Mouse (Mus musculus) right cerebral cortex, adult 18-20 months (tissue): ENCODE results near the gene Tarsl2.

ENCODE experiments used
- DNase-seq: peaks from one replicate; pipeline ENCODE4 v3.0.0; 2022; ENCODE audit warnings: mixed read lengths

Tarsl2 gene

DNA sequence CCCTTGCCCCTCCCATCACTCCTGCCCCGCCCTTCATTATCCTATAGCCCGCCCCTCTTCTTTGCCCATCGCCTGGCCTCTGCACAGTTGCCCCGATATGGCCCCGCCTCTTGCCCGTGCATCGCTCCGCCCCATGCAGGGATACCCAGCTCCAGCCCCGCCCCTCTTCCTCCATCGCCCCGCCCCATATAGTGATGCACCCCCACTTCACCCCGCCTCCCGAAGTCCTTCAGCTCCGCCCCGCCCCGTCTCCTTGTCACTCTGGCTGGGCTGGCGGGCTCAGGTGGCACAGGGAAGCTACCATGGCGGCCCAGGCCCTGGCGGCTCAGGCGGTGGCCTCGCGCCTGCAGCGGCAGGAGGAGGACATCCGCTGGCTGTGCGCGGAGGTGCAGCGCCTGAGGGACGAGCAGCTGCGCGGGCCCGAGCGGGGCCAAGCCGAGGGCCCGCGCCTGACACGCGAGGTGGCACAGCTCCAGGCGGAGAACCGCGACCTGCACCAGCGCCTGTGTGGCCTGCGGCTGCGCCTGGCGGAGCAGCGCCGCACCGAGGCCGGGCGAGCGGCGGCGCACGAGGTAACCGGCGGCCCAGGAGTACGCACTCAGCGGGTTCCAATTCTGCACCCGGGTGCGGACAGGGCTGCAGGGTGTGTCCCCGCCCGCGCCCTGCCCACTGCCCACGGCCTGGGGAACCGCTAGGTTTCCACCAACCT is at the start of gene Tarsl2:
Tarsl2 (plus strand) TSS at position 256 of the 709 bp plus-strand sequence.
- DNase-seq, result peak; percentile 98

DNA sequence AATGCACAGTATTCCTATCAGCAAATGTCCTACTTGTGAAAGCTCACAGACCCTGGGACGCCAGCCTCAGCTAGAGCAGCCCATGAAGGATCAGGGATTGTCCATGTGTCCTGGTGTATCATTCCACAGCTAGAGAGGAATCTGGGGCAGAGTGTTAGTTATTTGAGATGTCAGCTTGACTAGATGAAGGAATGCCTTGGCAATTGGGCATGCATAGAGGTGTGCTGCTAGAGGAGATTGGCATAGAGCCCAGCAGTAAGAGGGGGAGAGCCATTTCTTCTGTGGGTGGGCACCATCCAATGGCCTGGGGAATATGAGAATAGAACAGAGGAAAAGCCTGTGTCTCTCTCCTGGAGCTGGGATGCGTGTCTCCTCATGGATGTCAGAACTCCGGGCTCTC is 38.6 kb upstream of the Tarsl2 start:
- DNase-seq, result no peak

DNA sequence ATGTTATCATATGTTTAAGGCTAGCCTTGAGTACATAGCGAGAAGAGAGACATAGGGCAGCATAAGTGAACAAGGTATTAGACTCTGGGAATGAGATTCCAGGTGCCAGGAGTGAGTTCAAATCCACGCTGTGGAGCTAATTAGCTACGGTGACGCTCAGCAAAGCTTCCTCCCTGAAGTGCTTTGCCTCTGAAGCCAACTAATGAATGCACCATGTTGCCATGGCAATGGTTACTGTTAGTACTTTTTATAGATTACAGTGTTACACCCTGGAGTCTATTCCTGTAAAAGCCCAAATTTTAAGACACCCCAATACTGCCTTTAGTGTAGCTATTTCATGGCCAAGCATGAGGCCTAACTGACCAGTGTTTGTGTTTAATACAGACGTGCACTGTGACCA is 37.7 kb upstream of the Tarsl2 start:
- DNase-seq, result no peak

DNA sequence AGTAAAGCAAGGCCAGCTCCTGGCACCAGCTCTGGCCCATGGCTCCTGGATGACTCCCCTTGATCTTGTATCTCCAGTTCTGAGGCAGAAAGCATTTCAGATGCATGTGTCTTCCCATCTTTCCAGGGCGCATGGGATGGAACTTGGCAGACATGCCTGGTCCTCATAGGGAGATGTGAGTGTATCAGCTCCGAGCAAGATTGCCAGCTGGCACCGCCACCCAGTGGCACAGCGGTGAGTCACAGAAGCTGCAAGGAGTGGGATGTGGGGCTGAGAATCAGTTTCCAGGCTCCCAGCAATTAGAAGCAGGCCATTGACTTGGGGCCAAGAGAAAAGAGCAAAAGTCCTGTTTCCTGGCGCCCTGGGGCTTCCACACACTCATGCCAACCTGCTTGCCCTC is 34.5 kb upstream of the Tarsl2 start:
- DNase-seq, result peak; percentile 91

DNA sequence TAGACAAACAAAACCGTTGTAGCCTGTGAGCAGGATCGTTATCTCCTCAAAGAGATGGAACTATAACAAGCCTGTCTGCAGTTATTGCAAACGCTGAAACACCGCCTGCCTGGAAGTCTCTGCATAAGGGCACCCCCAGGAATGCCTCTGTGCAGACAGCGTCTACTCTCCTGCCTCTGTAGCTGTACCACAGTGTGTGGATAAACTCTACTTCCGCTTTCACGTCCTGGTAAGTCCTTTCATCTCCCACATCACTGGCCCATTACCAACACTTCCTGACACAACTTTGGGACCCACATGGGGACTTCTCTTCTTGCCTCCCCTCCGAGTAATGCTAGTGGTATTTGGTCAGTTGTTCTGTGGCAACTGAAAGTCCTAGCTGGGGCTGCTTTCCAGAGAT is 34.0 kb upstream of the Tarsl2 start:
- no peak for DNase-seq

DNA sequence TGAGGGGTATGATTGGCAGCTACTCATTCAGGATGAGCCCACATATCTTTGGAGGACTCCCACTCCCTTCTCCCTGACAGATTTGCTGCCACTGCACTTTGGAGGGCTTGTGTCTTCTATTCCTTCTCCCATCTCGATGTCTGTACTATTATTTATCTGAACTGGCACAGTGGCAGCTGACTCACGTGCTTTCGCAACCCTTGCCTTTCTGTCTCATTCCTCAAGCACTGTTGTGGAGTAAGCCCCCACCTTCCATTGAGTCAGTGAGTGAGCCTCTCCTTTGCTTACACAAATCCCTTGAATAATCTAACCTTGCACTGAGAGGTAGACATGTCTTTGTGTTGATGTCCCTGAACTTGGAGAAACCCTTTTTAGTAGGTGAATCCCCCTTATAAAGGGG is 33.4 kb upstream of the Tarsl2 start:
- DNase-seq, result no peak

DNA sequence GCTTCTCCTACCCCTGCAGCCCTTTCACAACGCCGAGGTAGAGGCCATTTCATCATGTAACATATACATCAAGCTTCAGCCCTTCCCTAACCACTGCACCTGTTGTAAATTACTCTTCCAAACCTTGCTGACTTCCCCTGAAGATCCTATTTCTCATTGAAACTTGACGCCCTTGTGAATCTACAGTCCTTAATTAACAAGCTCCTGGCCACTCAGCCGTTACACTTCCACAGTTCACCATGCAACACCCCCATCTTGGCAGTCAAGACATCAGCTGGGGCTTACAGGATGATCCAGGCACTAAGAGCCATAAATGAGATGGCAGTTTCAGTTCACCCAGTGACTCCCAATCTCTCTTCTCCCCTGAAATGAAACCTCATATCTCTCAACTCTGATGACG is 31.0 kb upstream of the Tarsl2 start:
- no peak for DNase-seq

DNA sequence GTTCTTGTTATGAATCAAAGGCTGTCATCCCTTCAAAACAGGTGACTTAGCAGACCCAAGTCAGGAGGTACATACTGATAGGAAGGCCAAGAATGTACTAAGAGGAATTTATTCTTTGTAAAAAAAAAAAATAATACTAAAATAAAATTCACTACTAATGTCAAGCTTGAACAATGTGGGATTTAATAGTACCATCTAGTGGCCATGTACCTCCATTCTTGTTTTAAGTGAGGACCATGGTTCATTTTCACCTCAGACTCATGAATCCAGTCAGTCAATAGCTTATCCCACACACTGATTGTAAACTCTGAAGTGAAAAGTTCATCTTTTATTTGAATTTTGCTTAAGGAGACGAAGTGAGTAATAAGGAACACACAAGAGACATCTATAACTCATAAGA is 25.9 kb upstream of the Tarsl2 start:
- no peak for DNase-seq

DNA sequence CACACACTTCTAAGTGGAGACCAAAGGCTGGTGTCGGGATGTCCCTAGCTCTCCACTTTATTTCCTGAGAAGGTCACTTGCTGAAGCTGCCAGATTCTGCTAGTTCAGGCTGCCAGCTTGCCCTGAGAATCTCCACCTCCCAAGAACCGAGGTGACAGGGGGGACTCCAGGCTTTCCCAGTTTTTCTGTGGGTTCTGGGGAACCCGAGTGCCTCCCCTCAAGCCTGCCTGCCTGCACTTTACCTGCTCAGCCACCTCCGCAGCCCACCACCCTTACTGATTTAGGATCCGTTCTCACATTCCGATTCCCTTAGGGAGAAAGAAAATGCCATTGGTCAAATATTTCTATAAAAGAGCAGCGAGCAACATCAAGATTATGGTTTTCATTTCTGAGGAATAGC is 24.0 kb upstream of the Tarsl2 start:
- no peak for DNase-seq

DNA sequence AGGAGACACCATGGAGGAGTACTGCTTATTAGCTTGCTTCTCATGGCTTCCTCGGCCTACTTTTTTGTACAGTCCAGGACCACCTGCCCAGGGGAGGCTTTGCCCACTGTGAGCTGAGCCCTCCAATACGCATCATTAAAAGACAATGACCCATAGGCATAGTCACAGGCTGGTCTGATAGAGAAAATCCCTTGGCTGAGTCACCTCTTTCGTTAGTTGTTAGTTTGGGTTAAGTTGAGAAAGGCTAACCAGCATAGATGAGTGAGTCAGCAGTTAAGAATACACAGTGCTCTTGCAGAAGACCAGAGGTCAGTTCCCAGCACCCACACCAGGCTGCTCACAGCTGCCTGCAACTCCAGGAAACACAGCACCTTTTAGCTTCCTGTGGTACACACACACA is 21.4 kb upstream of the Tarsl2 start:
- no peak for DNase-seq

DNA sequence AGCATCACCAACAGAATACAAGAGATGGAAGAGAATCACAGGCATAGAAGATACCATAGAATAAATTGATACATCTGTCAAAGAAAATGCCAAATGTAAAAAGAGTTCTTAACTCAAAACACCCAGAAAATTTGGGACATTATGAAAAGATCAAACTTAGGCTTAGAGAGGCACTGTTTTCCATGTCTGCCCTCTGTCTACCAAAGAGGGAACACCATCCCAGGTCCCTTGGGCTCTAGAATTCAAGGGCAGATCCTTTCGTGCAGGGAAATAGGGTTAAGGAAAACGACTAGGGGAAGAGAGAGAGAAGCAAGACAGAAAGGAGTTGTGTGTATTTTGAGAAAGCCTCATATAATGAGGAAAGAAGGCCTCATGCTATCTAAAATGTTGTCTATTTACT is 19.2 kb upstream of the Tarsl2 start:
- DNase-seq, result no peak

DNA sequence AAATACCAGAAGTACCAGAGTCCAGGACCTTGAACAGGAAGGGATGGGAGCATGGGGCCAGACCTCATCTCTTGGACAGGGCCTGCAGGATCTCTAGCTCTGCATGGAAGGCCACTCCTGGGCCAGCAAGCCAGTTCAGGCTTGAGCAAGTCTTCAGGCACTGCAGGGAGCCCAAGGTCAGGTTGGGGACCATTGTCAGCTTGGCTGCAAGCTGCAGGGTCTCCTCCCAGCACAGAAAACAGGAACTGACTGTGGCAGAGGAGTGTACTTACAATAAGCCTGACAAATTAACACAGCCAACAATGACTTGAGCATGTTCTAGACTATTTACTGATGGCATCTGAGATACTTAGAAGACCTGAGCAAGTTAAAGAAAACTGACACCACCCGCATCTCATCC is 14.9 kb upstream of the Tarsl2 start:
- no peak for DNase-seq

DNA sequence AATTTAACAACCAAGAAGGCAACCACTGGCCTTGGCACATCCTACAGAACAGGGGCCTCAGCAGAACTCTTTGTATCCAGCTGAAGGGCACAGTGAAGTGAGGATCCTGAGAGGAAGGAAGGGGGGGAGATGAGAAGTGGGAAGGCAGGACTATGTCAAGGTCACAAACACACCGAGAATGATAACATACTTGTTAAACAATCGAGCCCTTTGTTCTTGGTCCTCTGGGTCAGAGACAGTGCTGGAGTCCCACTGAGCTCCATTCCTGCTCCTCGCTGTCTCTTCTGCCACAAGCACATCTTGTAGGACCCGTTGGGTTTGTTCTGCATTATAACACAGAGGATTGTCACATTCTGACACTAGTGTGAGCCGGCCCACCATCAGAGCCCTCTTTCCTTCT is 14.0 kb upstream of the Tarsl2 start:
- no peak for DNase-seq

DNA sequence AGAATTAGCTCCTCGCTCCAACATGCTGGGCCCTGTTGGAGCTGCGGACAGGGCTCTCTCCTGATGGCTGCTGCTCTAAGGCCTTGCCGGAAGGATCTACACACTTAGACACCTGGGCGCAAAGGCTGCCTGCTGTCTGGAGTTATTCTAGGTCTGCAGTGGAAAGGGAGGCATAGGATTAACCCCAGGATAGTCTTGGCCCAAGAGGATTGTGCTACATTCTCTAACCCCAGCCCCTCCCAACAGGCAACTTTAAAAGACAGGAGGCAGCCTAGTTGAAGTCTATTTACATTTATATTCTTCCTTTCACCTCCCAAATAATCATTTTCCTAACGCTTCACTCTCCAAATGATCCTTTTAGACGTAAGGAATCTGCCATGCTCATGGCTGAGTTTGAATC is 8.9 kb upstream of the Tarsl2 start:
- no peak for DNase-seq

DNA sequence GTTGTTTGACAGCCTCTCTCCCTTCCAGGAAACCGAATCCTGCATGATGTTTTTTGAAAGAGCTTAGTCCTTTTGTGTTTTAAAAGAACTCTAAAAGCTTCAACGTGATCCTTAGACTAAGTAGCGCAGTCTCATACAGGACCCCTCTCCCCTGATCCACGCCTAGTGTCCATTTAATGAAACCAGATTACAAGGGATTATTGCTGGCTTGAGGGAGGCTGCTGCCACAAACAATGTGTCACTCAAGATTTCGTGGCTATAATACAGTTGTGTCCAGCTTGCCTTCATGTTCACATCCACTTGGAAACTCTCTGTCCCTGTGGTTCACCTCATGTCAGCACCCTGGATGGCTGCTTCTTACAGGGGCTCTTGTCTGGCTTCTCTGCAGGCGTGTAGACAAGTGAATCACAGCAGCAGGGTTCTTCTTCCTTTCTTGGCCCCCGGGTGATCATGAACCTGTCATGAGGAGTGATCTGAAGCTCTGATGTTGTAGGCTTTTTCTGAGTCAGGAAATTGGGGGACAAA is 8.3 kb upstream of the Tarsl2 start:
- no peak for DNase-seq

DNA sequence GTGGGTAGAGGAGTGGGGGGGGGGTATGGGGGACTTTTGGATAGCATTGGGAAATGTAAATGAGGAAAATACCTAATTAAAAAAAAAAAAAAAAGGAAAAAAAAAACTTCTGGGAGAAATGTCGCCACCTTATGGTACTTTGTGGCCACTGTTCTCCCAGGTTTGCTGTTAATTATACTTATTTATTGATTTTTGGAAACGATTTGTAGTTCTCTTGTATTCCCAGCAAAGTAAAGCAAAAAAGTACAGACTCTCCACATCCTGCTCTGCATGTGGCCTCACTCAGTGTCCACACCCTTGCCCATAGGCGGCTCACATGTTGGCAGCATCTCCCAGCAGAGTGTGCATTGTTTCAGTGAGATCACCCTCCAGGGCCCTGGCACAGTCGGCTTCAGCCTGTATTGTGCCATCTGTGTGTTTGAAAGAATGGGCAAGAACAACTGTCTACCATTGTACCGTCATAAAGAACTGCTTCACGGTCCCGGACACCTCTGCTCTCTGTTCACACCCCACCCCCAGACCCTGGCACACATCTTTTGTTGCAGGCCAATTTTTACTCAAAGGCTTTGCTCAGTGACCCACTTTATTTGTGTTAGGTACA is 6.4 kb upstream of the Tarsl2 start:
- DNase-seq, result no peak

DNA sequence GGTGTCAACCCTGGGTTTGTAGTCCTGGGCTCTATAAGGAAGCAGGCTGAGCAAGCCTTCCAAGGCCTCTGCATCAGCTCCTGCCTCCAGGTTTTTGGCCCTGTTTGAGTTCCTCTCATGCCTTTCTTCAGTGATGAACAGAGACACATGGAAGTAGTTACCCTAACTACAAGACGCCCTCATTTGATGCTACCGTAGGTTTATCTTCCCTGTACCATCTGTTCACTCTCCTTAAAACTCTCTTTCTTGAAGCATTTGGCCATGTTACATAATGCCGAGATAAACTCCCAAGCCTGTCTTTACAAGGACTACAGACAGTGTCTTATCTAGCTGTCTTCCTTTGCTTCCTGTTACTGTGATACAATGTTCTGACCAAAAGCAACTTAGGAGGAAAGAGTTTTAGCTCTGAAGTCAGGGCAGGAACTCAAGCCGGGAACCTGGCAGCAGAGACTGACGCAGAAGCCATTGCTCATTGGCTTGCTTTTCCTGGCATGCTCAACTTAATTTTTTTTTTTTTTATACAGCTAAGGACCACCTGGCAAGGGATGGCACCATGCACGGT is 4.8 kb upstream of the Tarsl2 start:
- peak; percentile 27 for DNase-seq

DNA sequence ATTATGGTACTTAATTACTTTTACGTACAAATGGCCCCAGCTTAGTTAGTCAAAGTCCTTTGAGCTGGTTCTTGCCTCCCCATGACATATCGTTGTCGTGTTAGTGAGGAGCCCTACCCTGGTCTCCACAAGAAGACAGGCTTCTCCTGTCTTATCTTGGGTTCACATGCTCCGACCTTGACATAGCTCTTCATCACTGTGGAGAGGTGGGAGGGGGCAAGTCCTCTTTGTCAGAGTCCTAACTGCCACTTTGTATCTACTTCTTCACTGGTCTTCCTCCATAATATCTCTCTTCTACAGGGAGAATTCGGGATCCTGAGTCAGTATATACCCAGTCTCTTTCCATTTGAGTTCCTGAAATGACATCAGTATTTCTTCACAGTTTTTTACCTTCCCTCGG is 4.0 kb upstream of the Tarsl2 start:
- no peak for DNase-seq

DNA sequence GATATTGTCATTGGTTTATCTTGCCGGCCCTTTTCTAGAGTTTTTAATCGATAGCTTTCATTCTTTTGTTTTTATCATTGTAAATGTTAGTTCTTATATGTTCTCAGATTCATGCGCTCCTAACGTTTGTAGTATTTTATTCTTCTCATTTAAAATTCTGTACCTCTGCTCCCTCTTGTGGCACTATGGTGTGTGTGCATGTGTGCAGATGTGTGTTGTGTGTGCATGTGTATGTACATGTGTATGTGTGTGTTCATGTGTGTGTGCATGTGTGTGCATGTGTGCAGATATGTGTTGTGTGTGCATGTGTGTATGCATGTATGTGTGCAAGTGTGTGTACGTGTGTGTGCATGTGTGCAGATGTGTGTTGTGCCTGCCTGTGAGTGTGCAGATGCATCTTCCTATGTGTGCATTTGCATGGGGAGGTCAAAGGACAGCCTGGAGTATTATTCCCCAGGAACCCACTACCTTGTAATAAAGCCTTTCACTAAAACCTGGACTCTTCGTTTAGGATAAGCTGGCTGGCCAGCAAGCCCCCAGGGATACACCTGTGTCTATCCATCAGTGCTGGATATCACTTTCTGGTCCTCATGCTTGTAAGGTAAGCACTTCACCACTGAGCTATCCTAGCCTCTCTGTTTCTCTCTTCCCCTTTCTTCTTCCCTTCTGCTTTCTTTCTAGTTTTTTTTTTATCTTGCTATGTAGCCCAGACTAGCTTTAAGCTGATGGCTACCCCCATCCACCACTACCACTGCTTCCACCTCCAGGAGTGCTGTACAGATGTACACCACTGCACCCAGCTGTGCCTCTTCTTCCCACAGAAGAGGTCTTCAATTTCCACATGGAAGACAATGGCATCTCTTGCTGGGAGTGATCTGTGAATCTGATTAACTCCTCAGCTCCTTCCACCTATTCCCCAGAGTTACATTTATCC is 2.1 kb upstream of the Tarsl2 start:
- no peak for DNase-seq

DNA sequence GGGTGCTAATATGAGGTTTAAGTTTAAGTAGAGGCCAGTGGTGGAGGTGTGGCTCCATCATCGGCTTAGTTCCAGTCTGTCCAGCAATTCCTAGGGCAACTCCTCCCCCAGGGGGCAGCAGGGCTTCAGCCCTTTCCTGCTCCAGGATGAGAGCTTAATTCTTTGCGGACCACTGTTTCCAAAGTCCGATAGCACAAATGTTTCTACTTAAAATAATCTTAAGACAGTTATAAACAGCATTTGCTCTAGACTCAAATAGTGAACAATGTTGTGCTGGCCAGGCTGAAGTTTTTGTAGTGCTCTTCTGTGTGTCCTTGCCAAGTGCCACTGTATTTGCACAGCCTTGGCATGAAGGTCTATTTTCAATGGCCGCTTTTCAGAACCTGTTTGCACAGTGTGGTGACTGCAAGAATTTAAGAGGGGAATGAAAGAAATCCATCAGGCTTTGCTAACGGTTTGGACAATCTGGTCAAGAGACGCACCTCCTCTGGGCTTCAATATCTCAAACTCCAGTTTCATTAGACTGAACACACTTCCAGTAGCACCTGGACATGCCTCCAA is 757 bp upstream of the Tarsl2 start:
- no peak for DNase-seq

DNA sequence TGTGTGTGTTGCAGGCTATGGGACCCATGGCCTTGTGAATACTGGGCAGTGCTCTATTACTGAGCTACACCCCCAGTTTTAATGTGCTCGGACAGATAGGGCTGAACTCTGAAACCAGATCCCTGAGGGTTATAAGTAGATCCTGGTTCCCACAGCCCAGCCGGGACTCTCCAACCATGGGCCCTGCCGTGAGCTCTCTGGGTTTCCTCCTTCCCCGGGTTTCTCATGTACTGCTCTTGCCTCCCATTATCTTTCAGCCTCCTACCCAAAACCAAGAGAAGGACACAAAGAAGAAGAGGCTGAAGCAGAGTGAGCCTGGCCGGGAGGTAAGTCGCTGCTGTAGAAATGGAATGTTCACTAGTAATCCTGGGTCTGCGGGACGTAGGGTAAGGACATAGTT is 1.3 kb downstream of the Tarsl2 start:
- DNase-seq, result no peak

DNA sequence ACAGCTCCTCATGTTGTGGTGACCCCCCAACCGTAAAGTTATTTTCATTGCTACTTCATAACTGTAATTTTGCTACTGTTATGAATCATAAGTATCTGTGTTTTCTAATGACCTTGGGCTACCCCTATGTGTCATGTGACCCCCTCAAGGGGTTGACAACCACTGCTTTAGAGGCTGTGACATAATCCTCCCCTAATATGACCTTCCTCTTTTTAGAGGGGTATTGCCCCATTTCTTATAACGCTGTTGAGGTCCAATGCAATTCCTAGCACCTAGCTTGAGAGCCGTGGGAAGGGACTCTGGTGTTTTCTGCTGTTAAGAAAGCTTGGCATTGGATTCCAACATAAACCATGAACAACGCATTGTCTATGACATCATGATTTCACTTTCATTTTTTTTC is 6.0 kb downstream of the Tarsl2 start:
- DNase-seq, result no peak

DNA sequence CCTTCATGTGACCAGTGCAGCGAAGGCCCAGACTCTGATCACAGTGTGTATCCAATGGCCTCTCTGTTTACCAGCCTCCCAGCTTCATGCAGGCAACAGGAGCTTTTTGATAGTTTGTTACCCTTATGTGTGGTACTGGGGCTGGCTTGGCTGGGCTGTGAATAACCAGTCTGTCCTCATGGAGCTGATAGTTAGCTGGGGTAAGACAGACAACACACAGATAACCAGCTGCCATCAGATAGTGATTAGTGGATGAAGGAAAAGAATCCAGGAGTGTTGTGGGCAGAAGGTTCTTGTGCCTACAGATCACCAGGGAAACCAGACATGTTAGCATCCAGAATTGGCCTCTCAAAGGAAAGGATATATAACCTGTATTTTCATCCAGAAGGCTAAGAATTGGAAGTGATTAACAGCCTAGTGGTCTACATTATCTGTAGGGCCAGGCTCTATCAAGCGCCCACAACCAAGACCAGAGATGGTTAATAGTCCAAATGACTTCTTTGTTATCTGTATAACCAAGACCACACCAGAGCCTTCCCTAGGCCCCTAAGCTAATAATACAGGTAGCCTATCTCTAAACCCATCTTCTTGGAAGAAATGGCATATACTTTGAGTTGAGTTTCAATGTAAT is 12.9 kb downstream of the Tarsl2 start:
- DNase-seq, result no peak
